Mouse (Mus musculus) intestine, postnatal 0 days (tissue): ENCODE results near the gene Cdc20. TPM values are rescaled to one million over a fixed set of nuclear protein-coding genes. Genes with fewer than 3 reads are reported as not detected.
A peak's percentile ranks its signal among the peaks of the same experiment; 100 is the strongest.

ENCODE experiments used
- ATAC-seq: fragments of 200-750 bp; cut with Nextera tagmentation; 2 replicates; pipeline ENCODE4 v1.8.0; 2017; ENCODE audit warnings: mild to moderate bottlenecking, moderate TSS enrichment, moderate library complexity
- H3K27ac ChIP-seq: fragments of 300-500 bp; sonication (generic); 2 replicates; pipeline ENCODE4 v1.5.1; 2014; ENCODE audit warnings: mild to moderate bottlenecking, low read depth, low read length, moderate library complexity
- H3K27me3 ChIP-seq: fragments of 300-500 bp; sonication (generic); replicated peaks from 2 replicates; pipeline ENCODE4 v1.6.1; 2014; ENCODE audit warnings: low read length, mixed read lengths; ENCODE audit not compliant: control insufficient read depth, insufficient read depth
- H3K36me3 ChIP-seq: fragments of 300-500 bp; sonication (generic); 2 replicates; pipeline ENCODE4 v1.6.1; 2014; ENCODE audit warnings: mild to moderate bottlenecking, moderate library complexity; ENCODE audit not compliant: control insufficient read depth, insufficient read depth
- H3K4me1 ChIP-seq: fragments of 300-500 bp; sonication (generic); replicated peaks from 2 replicates; pipeline ENCODE4 v1.6.1; 2014; ENCODE audit warnings: antibody characterized with exemption, low read length, mixed read lengths; ENCODE audit not compliant: control insufficient read depth, insufficient read depth
- H3K4me2 ChIP-seq: fragments of 300-500 bp; sonication (generic); replicated peaks from 2 replicates; pipeline ENCODE4 v1.6.1; 2014; ENCODE audit warnings: low read depth, mild to moderate bottlenecking, moderate library complexity
- H3K4me3 ChIP-seq: fragments of 300-500 bp; sonication (generic); 2 replicates; pipeline ENCODE4 v1.5.1; 2014; ENCODE audit warnings: low read depth, low read length
- H3K9ac ChIP-seq: fragments of 300-500 bp; sonication (generic); 2 replicates; pipeline ENCODE4 v1.6.1; 2014; ENCODE audit warnings: mild to moderate bottlenecking, low read depth, low read length
- H3K9me3 ChIP-seq: fragments of 300-500 bp; sonication (generic); 2 replicates; pipeline ENCODE4 v1.6.1; 2016; ENCODE audit warnings: mixed run types; ENCODE audit not compliant: control insufficient read depth
- CTCF ChIP-seq: sonication (generic); IDR thresholded peaks from 2 replicates; pipeline ENCODE4 v1.5.1; 2016; ENCODE audit warnings: low read depth, mild to moderate bottlenecking, control low read depth, antibody characterized with exemption, moderate library complexity
- WGBS: fragments of 180-500 bp; shearing (Covaris S2); extraction: QIAGEN DNeasy Blood & Tissue Kit; methylation state at CpG from one replicate; pipeline ENCODE4 v1.1.7; 2014; 5-methylcytosine and 5-hydroxymethylcytosine counted together
- polyA plus RNA-seq: library from polyadenylated mRNA; unstranded; fragments of >200 nt; fragmentation: Nextera tagmentation; extraction: Ambion mirVana; gene quantifications from 2 replicates; pipeline ENCODE4 v1.2.1, GENCODE M21; 2015

Gene Cdc20
- polyA plus RNA-seq, 1 experiment from 2014 or later, result 42.7 TPM

DNA sequence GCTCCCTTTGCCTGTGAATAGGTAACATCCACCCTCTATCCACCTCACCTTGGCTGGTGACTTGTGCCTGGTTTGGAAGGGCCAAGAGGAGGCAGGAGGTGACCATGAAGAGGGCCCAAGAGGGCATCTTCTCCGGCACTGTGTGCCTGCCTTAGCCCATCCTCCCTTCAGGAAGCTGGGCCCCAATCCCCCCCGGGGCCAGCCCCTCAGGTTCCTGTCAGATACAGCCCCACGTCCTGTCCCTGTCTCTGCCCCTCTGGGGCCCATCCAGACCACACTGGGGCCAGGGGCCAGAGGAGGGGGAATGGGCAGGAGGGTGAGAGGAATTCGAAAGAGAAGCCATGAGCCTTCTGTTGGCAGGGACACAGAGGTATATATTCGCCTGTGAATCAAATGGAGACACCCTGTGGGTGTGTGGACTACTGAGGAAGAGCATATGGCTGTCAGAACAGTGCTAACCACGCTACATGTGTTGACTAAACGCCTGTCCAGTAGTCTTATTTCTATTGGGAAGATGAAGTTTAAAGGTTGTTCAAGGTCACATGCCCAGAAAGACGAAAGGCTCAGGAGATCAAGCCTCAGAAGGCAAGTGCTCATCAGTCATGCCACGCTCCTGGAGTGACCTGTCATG, 20.3 kb upstream of the Cdc20 start, which contains the start of gene Mpl:
Mpl (minus strand) TSS at position 169 of the 631 bp plus-strand sequence.
- Histone ChIP-seq H3K4me1 (no peaks in the 10 kb centered on the region), H3K27ac (no peak within 1 kb of the TSS), H3K4me2 (no peak within 1 kb of the TSS), H3K36me3 (no peaks in the 10 kb centered on the region), H3K27me3 (no peaks in the 10 kb centered on the region), H3K9me3 (no peaks in the 10 kb centered on the region), H3K9ac (no peak within 1 kb of the TSS), H3K4me3 (no peak within 1 kb of the TSS)
- WGBS, result 67% methylated on average over 9 of the region's 9 CpGs
- no peak for ATAC-seq
- TF ChIP-seq CTCF, result no peak

GRCm38 (mm10) chr4:118446415-118447153, 9.4 kb upstream of the Cdc20 start:
- H3K27ac ChIP-seq, result no peak overlapping the region
- peak; percentile 64 for ATAC-seq
- TF ChIP-seq CTCF, result peak; percentile 31; the same call in 1 of the 2 replicates
- no peaks in the 10 kb centered on the region for H3K27me3 ChIP-seq
- WGBS, result 30% methylated on average over 24 of the region's 24 CpGs
- H3K9ac ChIP-seq, result peak overlapping the region; percentile 37; the same call in 1 of the 2 replicates
- H3K4me1 ChIP-seq, result no peaks in the 10 kb centered on the region
- H3K4me3 ChIP-seq, result peak overlapping the region; percentile 30
- H3K9me3 ChIP-seq, result no peaks in the 10 kb centered on the region
- H3K36me3 ChIP-seq, result no peaks in the 10 kb centered on the region
- H3K4me2 ChIP-seq, result peak overlapping the region; percentile 74

- peak overlapping the region; percentile 74 for H3K4me2 ChIP-seq
- peak overlapping the region; percentile 37; the same call in 1 of the 2 replicates for H3K9ac ChIP-seq
- peak overlapping the region; percentile 30 for H3K4me3 ChIP-seq
- peak; percentile 55 for ATAC-seq
- no peaks in the 10 kb centered on the region for H3K9me3 ChIP-seq
- 21% methylated on average over 18 of the region's 18 CpGs for WGBS
- peak; percentile 69 for TF ChIP-seq CTCF
- H3K36me3 ChIP-seq, result no peaks in the 10 kb centered on the region
- no peak overlapping the region for H3K27ac ChIP-seq
- no peaks in the 10 kb centered on the region for H3K27me3 ChIP-seq
- no peaks in the 10 kb centered on the region for H3K4me1 ChIP-seq
Observed at GRCm38 (mm10) chr4:118445781-118446414, 8.7 kb upstream of the Cdc20 start.

- Histone ChIP-seq H3K27ac (no peak overlapping the region), H3K9me3 (no peaks in the 10 kb centered on the region), H3K36me3 (no peaks in the 10 kb centered on the region), H3K4me1 (no peaks in the 10 kb centered on the region), H3K27me3 (no peaks in the 10 kb centered on the region), H3K4me3 (no peak overlapping the region), H3K9ac (no peak overlapping the region), H3K4me2 (no peak overlapping the region)
- no peak for TF ChIP-seq CTCF
- ATAC-seq, result no peak
- 84% methylated on average over 10 of the region's 10 CpGs for WGBS
Observed at GRCm38 (mm10) chr4:118445088-118445487, 7.9 kb upstream of the Cdc20 start.

- Histone ChIP-seq H3K36me3 (peaks cover 17% of the 10 kb centered on the region), H3K4me3 (peak overlapping the region; percentile 48), H3K27me3 (no peaks in the 10 kb centered on the region), H3K9me3 (no peaks in the 10 kb centered on the region), H3K9ac (peak overlapping the region; percentile 34; the same call in 1 of the 2 replicates), H3K27ac (peak overlapping the region; percentile 66), H3K4me1 (peaks cover 3% of the 10 kb centered on the region; the same call in 1 of the 2 replicates), H3K4me2 (peak overlapping the region; percentile 82)
- 4% methylated on average over 12 of the region's 12 CpGs for whole genome bisulfite sequencing
- no peak for TF ChIP-seq CTCF
- ATAC-seq, result no peak
Observed at GRCm38 (mm10) chr4:118437829-118438253, 689 bp upstream of the Cdc20 start.

- TF ChIP-seq CTCF, result no peak
- no peaks in the 10 kb centered on the region for H3K27me3 ChIP-seq
- H3K9ac ChIP-seq, result no peak overlapping the region
- no peak overlapping the region for H3K4me2 ChIP-seq
- peaks cover 22% of the 10 kb centered on the region for H3K4me1 ChIP-seq
- WGBS, result 54% methylated on average over 8 of the region's 8 CpGs
- H3K9me3 ChIP-seq, result no peaks in the 10 kb centered on the region
- ATAC-seq, result no peak
- no peak overlapping the region for H3K4me3 ChIP-seq
- peaks cover 41% of the 10 kb centered on the region for H3K36me3 ChIP-seq
- H3K27ac ChIP-seq, result peak overlapping the region; percentile 30; the same call in 1 of the 2 replicates
Observed at GRCm38 (mm10) chr4:118432332-118432731, 4.8 kb downstream of the Cdc20 start.
